Mouse (Mus musculus): ENCODE measurements at regions not wholly inside any gene's neighbourhood (a gene's known extent, or its start where the extent isn't known, plus 50 kb on each side); places are given as distances from the start of the nearest gene placed in this dataset.

DNA sequence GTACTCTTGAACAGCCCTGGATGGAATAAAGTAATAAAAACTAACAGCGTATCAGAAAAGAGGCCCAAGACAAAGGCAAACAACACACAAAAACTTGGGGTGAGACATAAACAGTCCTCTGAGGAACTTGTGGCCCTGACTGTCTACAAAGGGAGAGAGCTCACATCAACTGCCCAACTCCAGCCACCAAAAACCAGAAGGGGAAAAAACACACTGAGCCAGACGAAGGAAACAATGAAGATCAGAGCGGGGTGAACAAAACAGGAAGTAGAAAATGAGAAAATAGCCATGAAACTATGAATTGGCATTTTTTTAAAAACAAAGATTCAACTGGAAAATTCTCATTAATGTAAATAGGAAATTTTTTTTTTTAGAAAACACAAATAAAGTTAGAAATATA, 143.6 kb downstream of the Syk start:
- WGBS (ENCODE audit: insufficient replicate concordance): 82% methylated on average over 3 of the region's 3 CpGs
- Histone ChIP-seq H3K9ac (ENCODE audit: low read depth, low read length) (no peak overlapping the region), H3K27me3 (ENCODE audit: control insufficient read depth, insufficient read depth, low read length) (no peaks in the 10 kb centered on the region), H3K27ac (ENCODE audit: low read depth, low read length) (no peak overlapping the region), H3K36me3 (ENCODE audit: control insufficient read depth, insufficient read depth, low read length) (no peaks in the 10 kb centered on the region), H3K4me2 (no peak overlapping the region), H3K4me1 (ENCODE audit: control insufficient read depth, insufficient read depth, low read length) (no peaks in the 10 kb centered on the region), H3K4me3 (ENCODE audit: low read depth, low read length) (no peak overlapping the region), H3K9me3 (replicated peaks; ENCODE audit: control insufficient read depth, low read length) (no peaks in the 10 kb centered on the region)
- no peak for ATAC-seq (replicated peaks; ENCODE audit: insufficient number of reproducible peaks, low FRiP score, low TSS enrichment)

- no peak overlapping the region for H3K4me3 ChIP-seq (ENCODE audit: low read depth, low read length)
- WGBS (ENCODE audit: insufficient replicate concordance): 78% methylated on average over 6 of the region's 6 CpGs
- no peak for ATAC-seq (replicated peaks; ENCODE audit: insufficient number of reproducible peaks, low FRiP score, low TSS enrichment)
Measured at GRCm38 (mm10) chr13:52735453-52735933, 152.5 kb downstream of the Syk start.

GRCm38 (mm10) chr13:52735934-52736523, 153.1 kb downstream of the Syk start:
- H3K4me3 ChIP-seq (ENCODE audit: low read depth, low read length): no peak overlapping the region
- ATAC-seq (replicated peaks; ENCODE audit: insufficient number of reproducible peaks, low FRiP score, low TSS enrichment): no peak
- no peaks in the 10 kb centered on the region for H3K9me3 ChIP-seq (replicated peaks; ENCODE audit: control insufficient read depth, low read length)
- H3K36me3 ChIP-seq (ENCODE audit: control insufficient read depth, insufficient read depth, low read length): no peaks in the 10 kb centered on the region
- WGBS (ENCODE audit: insufficient replicate concordance): 71% methylated on average over 19 of the region's 19 CpGs
- no peaks in the 10 kb centered on the region for H3K4me1 ChIP-seq (ENCODE audit: control insufficient read depth, insufficient read depth, low read length)
- no peak overlapping the region for H3K27ac ChIP-seq (ENCODE audit: low read depth, low read length)
- H3K4me2 ChIP-seq: no peak overlapping the region
- H3K27me3 ChIP-seq (ENCODE audit: control insufficient read depth, insufficient read depth, low read length): no peaks in the 10 kb centered on the region
- no peak overlapping the region for H3K9ac ChIP-seq (ENCODE audit: low read depth, low read length)

More at GRCm38 (mm10) chr13:52735453-52735933, 152.5 kb downstream of the Syk start:
- Histone ChIP-seq H3K36me3 (ENCODE audit: control insufficient read depth, insufficient read depth, low read length) (no peaks in the 10 kb centered on the region), H3K27ac (ENCODE audit: low read depth, low read length) (no peak overlapping the region), H3K9ac (ENCODE audit: low read depth, low read length) (no peak overlapping the region), H3K4me1 (ENCODE audit: control insufficient read depth, insufficient read depth, low read length) (no peaks in the 10 kb centered on the region), H3K4me2 (no peak overlapping the region), H3K27me3 (ENCODE audit: control insufficient read depth, insufficient read depth, low read length) (no peaks in the 10 kb centered on the region), H3K9me3 (replicated peaks; ENCODE audit: control insufficient read depth, low read length) (no peaks in the 10 kb centered on the region)

- Histone ChIP-seq H3K4me1 (ENCODE audit: control insufficient read depth, insufficient read depth, low read length) (no peaks in the 10 kb centered on the region), H3K4me3 (ENCODE audit: low read depth, low read length) (no peak overlapping the region), H3K36me3 (ENCODE audit: control insufficient read depth, insufficient read depth, low read length) (no peaks in the 10 kb centered on the region), H3K4me2 (no peak overlapping the region), H3K27ac (ENCODE audit: low read depth, low read length) (no peak overlapping the region), H3K9me3 (replicated peaks; ENCODE audit: control insufficient read depth, low read length) (no peaks in the 10 kb centered on the region), H3K9ac (ENCODE audit: low read depth, low read length) (no peak overlapping the region), H3K27me3 (ENCODE audit: control insufficient read depth, insufficient read depth, low read length) (no peaks in the 10 kb centered on the region)
- no peak for ATAC-seq (replicated peaks; ENCODE audit: insufficient number of reproducible peaks, low FRiP score, low TSS enrichment)
- 71% methylated on average over 9 of the region's 9 CpGs for WGBS (ENCODE audit: insufficient replicate concordance)
Measured at GRCm38 (mm10) chr13:52738095-52738660, 155.2 kb downstream of the Syk start.

DNA sequence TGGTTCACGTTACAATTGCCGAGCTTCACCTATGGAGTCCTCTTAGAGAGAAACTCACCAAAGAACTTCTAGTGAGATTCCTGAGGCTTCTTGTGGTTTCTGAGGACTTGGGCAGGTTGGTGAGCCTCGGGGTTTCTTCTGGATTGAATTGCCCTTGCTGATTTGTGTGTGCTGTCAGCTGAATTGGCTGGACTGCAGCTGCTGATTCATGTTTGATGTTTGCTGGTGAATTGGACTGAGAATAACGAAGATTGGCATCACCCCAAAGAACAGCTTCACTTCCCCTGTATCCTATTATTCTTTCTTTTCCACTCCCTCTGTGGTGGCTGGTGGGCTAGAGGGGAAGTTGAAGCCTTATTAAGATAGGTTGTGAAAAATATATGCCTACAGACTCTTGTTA, 158.4 kb downstream of the Syk start:
- no peak overlapping the region for H3K27ac ChIP-seq (ENCODE audit: low read depth, low read length)
- no peak for ATAC-seq (replicated peaks; ENCODE audit: insufficient number of reproducible peaks, low FRiP score, low TSS enrichment)
- H3K4me3 ChIP-seq (ENCODE audit: low read depth, low read length): no peak overlapping the region
- H3K9ac ChIP-seq (ENCODE audit: low read depth, low read length): no peak overlapping the region
- 0 out of 2 replicates have a peak, but pooled peaks cover 3% of the 10 kb centered on the region for H3K27me3 ChIP-seq (ENCODE audit: control insufficient read depth, insufficient read depth, low read length)
- no peak overlapping the region for H3K4me2 ChIP-seq
- no peaks in the 10 kb centered on the region for H3K4me1 ChIP-seq (ENCODE audit: control insufficient read depth, insufficient read depth, low read length)
- no peaks in the 10 kb centered on the region for H3K9me3 ChIP-seq (replicated peaks; ENCODE audit: control insufficient read depth, low read length)
- H3K36me3 ChIP-seq (ENCODE audit: control insufficient read depth, insufficient read depth, low read length): no peaks in the 10 kb centered on the region
- 83% methylated on average over 4 of the region's 4 CpGs for WGBS (ENCODE audit: insufficient replicate concordance)

DNA sequence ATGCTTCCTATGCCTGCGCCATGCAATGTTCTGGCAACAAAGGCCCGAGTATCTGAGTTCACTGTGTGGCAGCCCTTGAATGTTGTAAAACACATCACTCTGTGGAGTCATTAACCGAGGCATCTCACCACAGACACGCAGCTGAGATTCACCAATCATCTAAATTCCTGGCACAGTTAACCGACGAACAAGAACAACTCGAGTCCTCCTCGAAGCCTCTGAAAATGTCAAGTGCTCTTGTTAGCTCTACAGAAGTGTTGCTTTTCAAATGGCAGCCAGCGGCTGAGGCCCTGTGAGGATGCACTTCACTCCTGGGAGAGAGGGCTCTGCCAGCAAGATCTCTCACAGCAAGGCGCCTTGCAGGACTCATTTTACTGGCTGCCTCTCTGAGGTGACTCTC, 173.0 kb downstream of the Syk start:
- H3K4me1 ChIP-seq (ENCODE audit: control insufficient read depth, insufficient read depth, low read length): 0 out of 2 replicates have a peak, but pooled peaks cover 3% of the 10 kb centered on the region
- no peak overlapping the region for H3K4me3 ChIP-seq (ENCODE audit: low read depth, low read length)
- no peaks in the 10 kb centered on the region for H3K9me3 ChIP-seq (replicated peaks; ENCODE audit: control insufficient read depth, low read length)
- 46% methylated on average over 10 of the region's 10 CpGs for WGBS (ENCODE audit: insufficient replicate concordance)
- no peak overlapping the region for H3K4me2 ChIP-seq
- H3K27ac ChIP-seq (ENCODE audit: low read depth, low read length): no peak overlapping the region
- no peak for ATAC-seq (replicated peaks; ENCODE audit: insufficient number of reproducible peaks, low FRiP score, low TSS enrichment)
- H3K27me3 ChIP-seq (ENCODE audit: control insufficient read depth, insufficient read depth, low read length): peaks cover 5% of the 10 kb centered on the region; the same call in 1 of the 2 replicates
- H3K9ac ChIP-seq (ENCODE audit: low read depth, low read length): no peak overlapping the region
- no peaks in the 10 kb centered on the region for H3K36me3 ChIP-seq (ENCODE audit: control insufficient read depth, insufficient read depth, low read length)

- peak overlapping the region; percentile 11 for H3K4me2 ChIP-seq
- H3K27me3 ChIP-seq (ENCODE audit: control insufficient read depth, insufficient read depth, low read length): no peaks in the 10 kb centered on the region
- no peaks in the 10 kb centered on the region for H3K36me3 ChIP-seq (ENCODE audit: control insufficient read depth, insufficient read depth, low read length)
- peaks cover 15% of the 10 kb centered on the region for H3K4me1 ChIP-seq (ENCODE audit: control insufficient read depth, insufficient read depth, low read length)
- peak overlapping the region; percentile 87 for H3K27ac ChIP-seq (ENCODE audit: low read depth, low read length)
- H3K4me3 ChIP-seq (ENCODE audit: low read depth, low read length): no peak overlapping the region
- peak; percentile 50; the same call in 1 of the 2 replicates for ATAC-seq (replicated peaks; ENCODE audit: insufficient number of reproducible peaks, low FRiP score, low TSS enrichment)
- H3K9ac ChIP-seq (ENCODE audit: low read depth, low read length): peak overlapping the region; percentile 46; the same call in 1 of the 2 replicates
- WGBS (ENCODE audit: insufficient replicate concordance): 17% methylated on average over 13 of the region's 13 CpGs
- H3K9me3 ChIP-seq (replicated peaks; ENCODE audit: control insufficient read depth, low read length): no peaks in the 10 kb centered on the region
Measured at GRCm38 (mm10) chr13:52765508-52766181, 163.8 kb downstream of the Auh start.

GRCm38 (mm10) chr13:52766236-52766635, 163.2 kb downstream of the Auh start:
- Histone ChIP-seq H3K4me3 (ENCODE audit: low read depth, low read length) (no peak overlapping the region), H3K4me1 (ENCODE audit: control insufficient read depth, insufficient read depth, low read length) (peaks cover 15% of the 10 kb centered on the region), H3K9me3 (replicated peaks; ENCODE audit: control insufficient read depth, low read length) (no peaks in the 10 kb centered on the region), H3K36me3 (ENCODE audit: control insufficient read depth, insufficient read depth, low read length) (no peaks in the 10 kb centered on the region), H3K9ac (ENCODE audit: low read depth, low read length) (no peak overlapping the region), H3K4me2 (no peak overlapping the region), H3K27me3 (ENCODE audit: control insufficient read depth, insufficient read depth, low read length) (no peaks in the 10 kb centered on the region), H3K27ac (ENCODE audit: low read depth, low read length) (peak overlapping the region; percentile 87)
- WGBS (ENCODE audit: insufficient replicate concordance): 77% methylated on average over 2 of the region's 2 CpGs
- no peak for ATAC-seq (replicated peaks; ENCODE audit: insufficient number of reproducible peaks, low FRiP score, low TSS enrichment)
